Mouse (Mus musculus): ENCODE data around the gene Hsf2bp. TPM values are rescaled to one million over a fixed set of nuclear protein-coding genes. Genes with fewer than 3 reads are reported as not detected.
A peak's percentile ranks its signal among the peaks of the same experiment; 100 is the strongest.

Gene Hsf2bp
- polyA plus RNA-seq, 1 experiment from 2014 or later: 0.95 TPM

DNA sequence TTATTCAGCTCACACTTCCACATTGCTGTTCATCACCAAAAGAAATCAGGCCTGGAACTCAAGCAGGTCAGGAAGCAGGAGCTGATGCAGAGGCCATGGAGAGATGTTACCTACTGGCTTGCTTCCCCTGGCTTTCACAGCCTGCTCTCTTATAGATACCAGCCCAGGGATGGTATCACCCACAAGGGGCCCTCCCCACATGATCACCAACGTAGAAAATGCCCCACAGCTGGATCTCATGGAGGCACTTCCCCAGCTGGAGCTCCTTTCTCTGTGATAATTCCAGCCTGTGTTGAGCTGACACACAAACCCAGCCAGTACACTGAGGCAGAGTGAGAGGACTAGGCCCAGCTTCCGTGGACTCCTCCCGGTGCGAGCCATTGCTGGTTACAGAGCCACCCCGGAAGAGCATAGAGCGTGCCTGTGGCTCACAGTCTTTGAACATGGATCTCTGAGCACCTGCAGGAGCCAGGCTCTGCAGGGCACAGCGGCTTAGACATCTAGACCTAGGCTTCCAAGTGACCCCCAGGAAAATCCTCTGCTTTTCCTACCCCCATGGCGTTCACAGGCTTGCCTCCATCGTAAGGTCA, 130.9 kb downstream of the Hsf2bp start:
- H3K27me3 ChIP-seq (ENCODE audit: control insufficient read depth, insufficient read depth, low read length): no peaks in the 10 kb centered on the region; the same call in 1 of the 2 replicates
- H3K36me3 ChIP-seq (ENCODE audit: control insufficient read depth, insufficient read depth, low read length): no peaks in the 10 kb centered on the region
- no peak for ATAC-seq (ENCODE audit: low FRiP score, low TSS enrichment)
- 87% methylated on average over 9 of the region's 9 CpGs for WGBS
- no peaks in the 10 kb centered on the region for H3K4me1 ChIP-seq (ENCODE audit: control insufficient read depth, insufficient read depth, low read length)
- no peak overlapping the region for H3K9ac ChIP-seq (ENCODE audit: low read depth, low read length)
- peak overlapping the region; percentile 39; the same call in 1 of the 2 replicates for H3K27ac ChIP-seq (ENCODE audit: low read depth, low read length)
- H3K4me2 ChIP-seq (replicated peaks; ENCODE audit: low read depth, low read length): no peak overlapping the region
- H3K4me3 ChIP-seq (ENCODE audit: low read length): no peak overlapping the region
- no peaks in the 10 kb centered on the region for H3K9me3 ChIP-seq (ENCODE audit: control insufficient read depth, low read length)

GRCm38 (mm10) chr17:31904036-31904435, 132.1 kb downstream of the Hsf2bp start:
- no peak overlapping the region for H3K4me2 ChIP-seq (replicated peaks; ENCODE audit: low read depth, low read length)
- no peak overlapping the region for H3K27ac ChIP-seq (ENCODE audit: low read depth, low read length)
- 93% methylated on average over 7 of the region's 7 CpGs for WGBS
- H3K9ac ChIP-seq (ENCODE audit: low read depth, low read length): no peak overlapping the region
- no peak for ATAC-seq (ENCODE audit: low FRiP score, low TSS enrichment)
- H3K4me3 ChIP-seq (ENCODE audit: low read length): no peak overlapping the region
- no peaks in the 10 kb centered on the region for H3K4me1 ChIP-seq (ENCODE audit: control insufficient read depth, insufficient read depth, low read length)
- H3K27me3 ChIP-seq (ENCODE audit: control insufficient read depth, insufficient read depth, low read length): no peaks in the 10 kb centered on the region; the same call in 1 of the 2 replicates
- no peaks in the 10 kb centered on the region for H3K36me3 ChIP-seq (ENCODE audit: control insufficient read depth, insufficient read depth, low read length)
- H3K9me3 ChIP-seq (ENCODE audit: control insufficient read depth, low read length): no peaks in the 10 kb centered on the region

- Histone ChIP-seq H3K4me3 (ENCODE audit: low read length) (no peak overlapping the region), H3K9me3 (ENCODE audit: control insufficient read depth, low read length) (no peaks in the 10 kb centered on the region), H3K4me2 (replicated peaks; ENCODE audit: low read depth, low read length) (no peak overlapping the region), H3K27me3 (ENCODE audit: control insufficient read depth, insufficient read depth, low read length) (no peaks in the 10 kb centered on the region; the same call in 1 of the 2 replicates), H3K36me3 (ENCODE audit: control insufficient read depth, insufficient read depth, low read length) (no peaks in the 10 kb centered on the region), H3K27ac (ENCODE audit: low read depth, low read length) (no peak overlapping the region), H3K4me1 (ENCODE audit: control insufficient read depth, insufficient read depth, low read length) (no peaks in the 10 kb centered on the region), H3K9ac (ENCODE audit: low read depth, low read length) (no peak overlapping the region)
- no peak for ATAC-seq (ENCODE audit: low FRiP score, low TSS enrichment)
- 80% methylated on average over 3 of the region's 3 CpGs for WGBS
Measured at GRCm38 (mm10) chr17:31902630-31903198, 133.4 kb downstream of the Hsf2bp start.

DNA sequence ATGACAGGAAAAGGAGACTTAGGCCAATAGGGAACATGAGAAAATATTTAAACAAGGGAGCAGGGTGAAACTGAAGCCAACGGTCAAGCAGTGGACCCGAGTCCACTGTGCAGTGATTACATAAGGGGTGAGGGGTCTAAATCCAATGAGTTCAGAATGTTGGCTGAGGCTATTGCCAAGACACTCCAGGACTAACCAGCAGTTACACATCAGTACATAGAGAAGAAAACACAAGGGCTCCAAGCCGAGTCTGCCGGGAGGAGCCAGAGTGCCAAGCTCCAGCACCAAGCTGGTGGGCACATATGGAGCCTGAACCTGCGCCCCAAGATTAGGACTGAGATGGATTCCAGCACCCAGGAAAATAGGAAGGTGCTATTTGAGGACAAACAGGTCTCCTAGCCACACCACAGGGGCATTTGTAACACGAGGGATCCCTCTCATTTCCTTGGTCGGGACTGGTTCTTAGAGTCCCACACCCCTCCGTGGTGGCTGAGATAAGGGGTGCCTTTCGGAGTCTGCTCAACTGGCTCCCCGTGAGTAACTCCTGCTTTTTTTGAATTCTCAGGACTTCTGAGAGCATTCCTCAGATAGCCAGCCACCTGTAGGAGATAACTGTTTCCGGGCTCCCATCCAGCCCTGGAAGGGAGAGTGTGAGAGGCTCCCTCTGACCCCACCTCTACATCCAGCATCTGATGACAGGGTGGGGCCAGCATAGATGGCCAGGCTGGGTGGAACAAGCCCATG, 134.5 kb downstream of the Hsf2bp start:
- no peak overlapping the region for H3K9ac ChIP-seq (ENCODE audit: low read depth, low read length)
- no peak overlapping the region for H3K27ac ChIP-seq (ENCODE audit: low read depth, low read length)
- H3K4me3 ChIP-seq (ENCODE audit: low read length): no peak overlapping the region
- no peaks in the 10 kb centered on the region; the same call in 1 of the 2 replicates for H3K27me3 ChIP-seq (ENCODE audit: control insufficient read depth, insufficient read depth, low read length)
- no peaks in the 10 kb centered on the region for H3K9me3 ChIP-seq (ENCODE audit: control insufficient read depth, low read length)
- no peak for ATAC-seq (ENCODE audit: low FRiP score, low TSS enrichment)
- H3K36me3 ChIP-seq (ENCODE audit: control insufficient read depth, insufficient read depth, low read length): no peaks in the 10 kb centered on the region
- WGBS: 61% methylated on average over 11 of the region's 11 CpGs
- H3K4me2 ChIP-seq (replicated peaks; ENCODE audit: low read depth, low read length): no peak overlapping the region
- no peaks in the 10 kb centered on the region for H3K4me1 ChIP-seq (ENCODE audit: control insufficient read depth, insufficient read depth, low read length)

GRCm38 (mm10) chr17:31898941-31899340, 137.2 kb downstream of the Hsf2bp start:
- no peaks in the 10 kb centered on the region for H3K36me3 ChIP-seq (ENCODE audit: control insufficient read depth, insufficient read depth, low read length)
- 72% methylated on average over 5 of the region's 5 CpGs for WGBS
- no peak overlapping the region for H3K4me2 ChIP-seq (replicated peaks; ENCODE audit: low read depth, low read length)
- no peak overlapping the region for H3K4me3 ChIP-seq (ENCODE audit: low read length)
- H3K9ac ChIP-seq (ENCODE audit: low read depth, low read length): no peak overlapping the region
- H3K9me3 ChIP-seq (ENCODE audit: control insufficient read depth, low read length): no peaks in the 10 kb centered on the region
- no peak for ATAC-seq (ENCODE audit: low FRiP score, low TSS enrichment)
- H3K27ac ChIP-seq (ENCODE audit: low read depth, low read length): no peak overlapping the region
- H3K4me1 ChIP-seq (ENCODE audit: control insufficient read depth, insufficient read depth, low read length): no peaks in the 10 kb centered on the region
- H3K27me3 ChIP-seq (ENCODE audit: control insufficient read depth, insufficient read depth, low read length): no peaks in the 10 kb centered on the region

GRCm38 (mm10) chr17:31897186-31897793, 138.9 kb downstream of the Hsf2bp start:
- no peak for ATAC-seq (ENCODE audit: low FRiP score, low TSS enrichment)
- H3K27ac ChIP-seq (ENCODE audit: low read depth, low read length): no peak overlapping the region

DNA sequence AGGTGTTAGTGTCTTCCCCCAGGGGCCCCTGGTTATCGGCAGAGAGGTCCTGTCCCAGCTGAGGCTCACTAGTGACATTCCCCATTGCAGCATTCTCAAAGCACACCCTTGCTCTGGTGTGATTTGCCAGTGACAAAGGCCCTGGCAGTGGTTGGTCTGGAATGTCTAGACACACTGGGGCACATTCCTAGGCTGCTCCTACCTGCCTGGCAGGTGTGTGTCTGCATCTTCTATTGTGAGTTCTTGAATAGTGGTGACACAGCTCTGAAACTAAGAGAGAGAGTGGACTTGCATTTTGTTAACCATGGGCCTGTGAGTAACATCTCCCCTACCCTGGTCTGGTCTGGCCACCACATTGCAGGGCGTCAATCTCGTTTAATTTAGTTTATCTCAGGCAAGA, 139.4 kb downstream of the Hsf2bp start:
- no peaks in the 10 kb centered on the region for H3K9me3 ChIP-seq (ENCODE audit: control insufficient read depth, low read length)
- no peak overlapping the region for H3K4me2 ChIP-seq (replicated peaks; ENCODE audit: low read depth, low read length)
- WGBS: 68% methylated on average over 3 of the region's 3 CpGs
- no peak overlapping the region for H3K27ac ChIP-seq (ENCODE audit: low read depth, low read length)
- ATAC-seq (ENCODE audit: low FRiP score, low TSS enrichment): no peak
- H3K27me3 ChIP-seq (ENCODE audit: control insufficient read depth, insufficient read depth, low read length): no peaks in the 10 kb centered on the region
- peaks cover 18% of the 10 kb centered on the region for H3K4me1 ChIP-seq (ENCODE audit: control insufficient read depth, insufficient read depth, low read length)
- no peak overlapping the region for H3K9ac ChIP-seq (ENCODE audit: low read depth, low read length)
- no peaks in the 10 kb centered on the region for H3K36me3 ChIP-seq (ENCODE audit: control insufficient read depth, insufficient read depth, low read length)
- no peak overlapping the region for H3K4me3 ChIP-seq (ENCODE audit: low read length)

More at GRCm38 (mm10) chr17:31897186-31897793, 138.9 kb downstream of the Hsf2bp start:
- 79% methylated on average over 4 of the region's 4 CpGs for WGBS
- Histone ChIP-seq H3K9me3 (ENCODE audit: control insufficient read depth, low read length) (no peaks in the 10 kb centered on the region), H3K4me2 (replicated peaks; ENCODE audit: low read depth, low read length) (no peak overlapping the region), H3K4me3 (ENCODE audit: low read length) (no peak overlapping the region), H3K9ac (ENCODE audit: low read depth, low read length) (0 out of 2 replicates have a peak overlapping the region, but pooled peaks have one; percentile 1), H3K36me3 (ENCODE audit: control insufficient read depth, insufficient read depth, low read length) (no peaks in the 10 kb centered on the region), H3K27me3 (ENCODE audit: control insufficient read depth, insufficient read depth, low read length) (no peaks in the 10 kb centered on the region), H3K4me1 (ENCODE audit: control insufficient read depth, insufficient read depth, low read length) (peaks cover 15% of the 10 kb centered on the region)

GRCm38 (mm10) chr17:31896311-31896710, 139.8 kb downstream of the Hsf2bp start:
- Histone ChIP-seq H3K4me2 (replicated peaks; ENCODE audit: low read depth, low read length) (no peak overlapping the region), H3K27ac (ENCODE audit: low read depth, low read length) (no peak overlapping the region)
- WGBS: 88% methylated on average over 7 of the region's 7 CpGs

More at GRCm38 (mm10) chr17:31896311-31896710, 139.8 kb downstream of the Hsf2bp start:
- H3K4me1 ChIP-seq (ENCODE audit: control insufficient read depth, insufficient read depth, low read length): peaks cover 23% of the 10 kb centered on the region
- no peak for ATAC-seq (ENCODE audit: low FRiP score, low TSS enrichment)
- H3K36me3 ChIP-seq (ENCODE audit: control insufficient read depth, insufficient read depth, low read length): no peaks in the 10 kb centered on the region
- no peaks in the 10 kb centered on the region for H3K9me3 ChIP-seq (ENCODE audit: control insufficient read depth, low read length)
- H3K27me3 ChIP-seq (ENCODE audit: control insufficient read depth, insufficient read depth, low read length): no peaks in the 10 kb centered on the region
- no peak overlapping the region for H3K4me3 ChIP-seq (ENCODE audit: low read length)
- H3K9ac ChIP-seq (ENCODE audit: low read depth, low read length): no peak overlapping the region
